Mouse (Mus musculus) liver, embryonic 14.5 days (tissue): ENCODE measurements around the gene Plekhg3. TPM values are rescaled to one million over a fixed set of nuclear protein-coding genes. Genes with fewer than 3 reads are reported as not detected.
A peak's percentile ranks its signal among the peaks of the same experiment; 100 is the strongest.

Experiments
- ATAC-seq: fragments of 200-750 bp; cut with Nextera tagmentation; 2 replicates; pipeline ENCODE4 v1.8.0; 2017; ENCODE audit warnings: moderate number of reproducible peaks, mild to moderate bottlenecking, moderate library complexity; ENCODE audit not compliant: insufficient read depth
- DNase-seq, 3 experiments: peaks; one replicate each; pipeline ENCODE4 v3.0.0-alpha.2; 2012 to 2013; ENCODE audit warnings: low read depth in 3 of 3, low spot score in 3 of 3
- H3K27ac ChIP-seq: fragments of 300-500 bp; sonication (generic); 2 replicates; pipeline ENCODE4 v1.5.1; 2014; ENCODE audit warnings: moderate library complexity, mild to moderate bottlenecking, control low read depth, inconsistent platforms
- H3K27me3 ChIP-seq: fragments of 300-500 bp; sonication (generic); 2 replicates; pipeline ENCODE4 v1.6.1; 2014; ENCODE audit warnings: mild to moderate bottlenecking, low read length, moderate library complexity; ENCODE audit not compliant: control insufficient read depth, insufficient read depth
- H3K36me3 ChIP-seq: fragments of 300-500 bp; sonication (generic); replicated peaks from 2 replicates; pipeline ENCODE4 v1.6.1; 2014; ENCODE audit warnings: low read depth; ENCODE audit not compliant: control insufficient read depth, insufficient read depth
- H3K4me1 ChIP-seq, 2 experiments: fragments of 200-500 bp in 1 of 2; fragments of 300-500 bp in 1 of 2; sonication (generic) in 1 of 2; replicated peaks; 2 replicates each; pipeline ENCODE4 v1.6.1; 2012 to 2014; ENCODE audit warnings: antibody characterized with exemption in 1 of 2, inconsistent platforms in 1 of 2, low read length in 1 of 2; ENCODE audit not compliant: control insufficient read depth in 2 of 2, insufficient read depth in 2 of 2
- H3K4me2 ChIP-seq: fragments of 300-500 bp; sonication (generic); 2 replicates; pipeline ENCODE4 v1.6.1; 2014; ENCODE audit warnings: low read depth, mild to moderate bottlenecking, control low read depth, moderate library complexity
- H3K4me3 ChIP-seq, 2 experiments: fragments of 200-500 bp in 1 of 2; fragments of 300-500 bp in 1 of 2; sonication (generic) in 1 of 2; 2 replicates each; pipeline ENCODE4 v1.5.1; 2012 to 2014; ENCODE audit warnings: low read depth in 2 of 2, low read length in 2 of 2, mild to moderate bottlenecking in 2 of 2, control low read depth in 1 of 2, inconsistent platforms in 1 of 2, moderate library complexity in 1 of 2; ENCODE audit not compliant: insufficient read depth in 1 of 2
- H3K9ac ChIP-seq: fragments of 300-500 bp; sonication (generic); replicated peaks from 2 replicates; pipeline ENCODE4 v1.6.1; 2014; ENCODE audit warnings: mild to moderate bottlenecking, control low read depth, moderate library complexity
- H3K9me3 ChIP-seq: fragments of 300-500 bp; sonication (generic); 2 replicates; pipeline ENCODE4 v1.6.1; 2016; ENCODE audit warnings: low read length, mixed read lengths; ENCODE audit not compliant: control insufficient read depth
- CTCF ChIP-seq: IDR thresholded peaks from 2 replicates; pipeline ENCODE4 v1.5.1; 2016; ENCODE audit warnings: antibody characterized with exemption, low read depth, control low read depth
- EP300 ChIP-seq: IDR thresholded peaks from 2 replicates; pipeline ENCODE4 v1.6.1; 2016; ENCODE audit warnings: antibody characterized with exemption, low read depth
- WGBS: fragments of 180-500 bp; shearing (Covaris S2); extraction: QIAGEN DNeasy Blood & Tissue Kit; methylation state at CpG from one replicate; pipeline ENCODE4 v1.1.7; 2014; ENCODE audit not compliant: insufficient replicate concordance; 5-methylcytosine and 5-hydroxymethylcytosine counted together
- polyA plus RNA-seq, 2 experiments: library from polyadenylated mRNA; depleted of rRNA in 1 of 2; stranded (reverse) in 1 of 2; unstranded in 1 of 2; fragments of >200 nt; fragmentation: Nextera tagmentation in 1 of 2; extraction: Ambion mirVana in 1 of 2; gene quantifications; 2 replicates each; pipeline versions ENCODE4 v1.2.1 to v1.2.3; 2012 to 2014

Plekhg3 gene
- polyA plus RNA-seq, 2 experiments, result 1.4 to 5.0 TPM

DNA sequence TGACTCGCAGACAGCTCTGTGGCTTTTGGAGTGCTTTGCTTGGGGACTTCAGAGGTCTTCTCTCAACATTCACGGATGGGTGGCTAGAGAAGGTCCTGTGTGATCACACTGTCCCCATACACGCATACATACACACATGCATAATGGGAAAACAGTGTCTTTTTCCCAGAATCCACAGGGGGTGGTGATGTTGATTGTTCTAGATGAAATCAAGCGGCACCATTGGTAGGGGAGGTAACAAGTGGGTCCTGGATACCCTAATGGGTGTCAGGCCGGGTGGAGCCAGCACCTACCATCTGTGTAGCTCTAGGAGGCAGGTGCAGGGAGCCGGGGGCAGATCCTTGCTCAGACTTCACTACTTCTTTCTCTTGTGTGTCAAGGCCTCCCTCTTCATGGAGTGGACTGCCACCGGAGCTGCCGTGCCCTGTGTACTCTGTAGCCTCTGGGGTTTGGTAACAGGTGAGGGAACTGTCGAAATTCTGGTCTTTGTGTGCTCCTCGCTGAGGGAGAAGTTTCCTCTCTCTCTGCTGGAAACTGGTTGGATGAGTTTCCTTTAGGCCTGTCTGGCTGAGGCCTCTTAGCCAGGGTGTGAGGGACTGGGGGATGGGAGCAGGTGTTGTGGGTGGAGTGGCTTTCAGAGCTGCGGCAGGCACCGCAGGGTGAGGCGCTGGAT lies 16.9 kb downstream of the Plekhg3 start:
- H3K9me3 ChIP-seq, result no peaks in the 10 kb centered on the region
- no peaks in the 10 kb centered on the region for H3K27me3 ChIP-seq
- no peak for DNase-seq
- 50% methylated on average over 13 of the region's 13 CpGs for WGBS
- TF ChIP-seq EP300 (no peak), CTCF (no peak)
- H3K4me1 ChIP-seq, result peaks cover 0 to 13% of the 10 kb centered on the region in 2 experiments; a peak in 3 of 4 replicates
- peak overlapping the region; percentile 14; the same call in 1 of the 2 replicates for H3K4me2 ChIP-seq
- ATAC-seq, result 0 out of 2 replicates have a peak, but pooled peaks have one; percentile 15
- H3K36me3 ChIP-seq, result no peaks in the 10 kb centered on the region
- no peak overlapping the region for H3K9ac ChIP-seq
- no peak overlapping the region for H3K27ac ChIP-seq
- no peak overlapping the region for H3K4me3 ChIP-seq

DNA sequence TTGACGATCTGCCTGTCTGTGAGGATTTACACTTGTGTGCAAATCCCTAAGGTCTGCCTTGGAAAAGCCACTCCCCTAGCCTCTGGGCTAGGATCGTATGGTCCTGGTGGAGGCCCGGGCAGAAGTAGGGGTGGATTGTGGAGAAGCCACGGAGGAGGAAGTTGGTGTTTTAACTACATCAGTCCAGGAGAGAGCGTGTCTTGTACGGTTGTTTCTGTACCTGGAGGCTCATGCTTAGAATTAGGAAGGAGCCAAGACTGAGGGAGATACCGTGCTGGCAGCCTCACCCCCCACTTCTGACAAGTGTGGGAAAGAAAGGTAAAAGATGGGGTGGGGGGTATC lies 17.4 kb downstream of the Plekhg3 start:
- no peak overlapping the region for H3K4me2 ChIP-seq
- H3K9ac ChIP-seq, result no peak overlapping the region
- DNase-seq, result no peak
- no peak for ATAC-seq
- no peaks in the 10 kb centered on the region for H3K36me3 ChIP-seq
- H3K27me3 ChIP-seq, result no peaks in the 10 kb centered on the region
- H3K4me3 ChIP-seq, result no peak overlapping the region
- no peaks in the 10 kb centered on the region for H3K9me3 ChIP-seq
- peaks cover 0 to 15% of the 10 kb centered on the region in 2 experiments; a peak in 3 of 4 replicates for H3K4me1 ChIP-seq
- no peak for TF ChIP-seq EP300
- TF ChIP-seq CTCF, result no peak
- 18% methylated on average over 7 of the region's 7 CpGs for WGBS
- H3K27ac ChIP-seq, result no peak overlapping the region

GRCm38 (mm10) chr12:76549203-76549602 lies 18.5 kb downstream of the Plekhg3 start:
- Histone ChIP-seq H3K4me2 (no peak overlapping the region), H3K9me3 (no peaks in the 10 kb centered on the region), H3K4me3 (no peak overlapping the region), H3K9ac (no peak overlapping the region), H3K36me3 (no peaks in the 10 kb centered on the region), H3K27ac (no peak overlapping the region), H3K27me3 (no peaks in the 10 kb centered on the region), H3K4me1 (peaks cover 0 to 15% of the 10 kb centered on the region in 2 experiments; a peak in 3 of 4 replicates)
- DNase-seq (no peak), ATAC-seq (no peak)
- TF ChIP-seq EP300 (no peak), CTCF (no peak)
- WGBS, result 69% methylated on average over 3 of the region's 3 CpGs

DNA sequence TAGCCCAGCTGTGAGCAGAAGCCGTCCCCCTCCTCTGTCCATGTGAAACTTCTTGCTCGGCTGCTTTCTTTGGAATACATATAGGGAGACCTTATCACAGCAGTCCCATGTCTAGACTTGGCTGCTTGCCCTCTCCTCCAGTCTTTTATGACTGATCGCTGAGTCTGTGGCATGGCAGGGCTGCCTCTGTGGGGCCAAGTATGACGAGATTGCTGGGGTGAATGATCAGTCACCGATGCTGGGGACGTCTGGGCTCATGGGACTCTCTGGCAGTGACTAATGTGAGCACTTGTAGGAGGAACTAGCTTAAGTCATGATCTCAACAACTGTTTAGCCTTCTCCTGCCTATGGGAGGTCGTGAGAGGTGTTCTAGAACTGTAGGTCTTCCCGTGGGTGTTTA lies 21.6 kb downstream of the Plekhg3 start:
- Histone ChIP-seq H3K36me3 (no peaks in the 10 kb centered on the region), H3K4me3 (no peak overlapping the region), H3K4me1 (peaks cover 0 to 8% of the 10 kb centered on the region in 2 experiments; a peak in 2 of 4 replicates), H3K9me3 (no peaks in the 10 kb centered on the region), H3K9ac (no peak overlapping the region), H3K27me3 (no peaks in the 10 kb centered on the region), H3K4me2 (no peak overlapping the region), H3K27ac (no peak overlapping the region)
- whole genome bisulfite sequencing, result 46% methylated on average over 8 of the region's 8 CpGs
- ATAC-seq, result no peak
- TF ChIP-seq CTCF, result no peak
- TF ChIP-seq EP300, result no peak
- no peak for DNase-seq

GRCm38 (mm10) chr12:76552958-76553357 lies 22.3 kb downstream of the Plekhg3 start:
- ATAC-seq, result no peak
- Histone ChIP-seq H3K4me1 (peaks cover 0 to 8% of the 10 kb centered on the region in 2 experiments; a peak in 2 of 4 replicates), H3K9ac (no peak overlapping the region), H3K36me3 (no peaks in the 10 kb centered on the region), H3K27me3 (no peaks in the 10 kb centered on the region), H3K4me2 (no peak overlapping the region), H3K4me3 (no peak overlapping the region), H3K9me3 (no peaks in the 10 kb centered on the region), H3K27ac (no peak overlapping the region)
- TF ChIP-seq CTCF (no peak), EP300 (no peak)
- 33% methylated on average over 4 of the region's 4 CpGs for WGBS
- no peak for DNase-seq
